Mouse (Mus musculus) heart, postnatal 36 days (tissue): ENCODE results near the gene Erich6. TPM values are rescaled to one million over a fixed set of nuclear protein-coding genes. Genes with fewer than 3 reads are reported as not detected.

ENCODE experiments used
- total RNA-seq, 2 experiments: library from RNA; stranded (reverse); gene quantifications; 2 replicates each; pipeline ENCODE4 v1.2.3; 2021

The Erich6 gene
- total RNA-seq, 2 experiments from 2014 or later = not detected

Other genes starting within 250 kb of the Erich6 start
- 10 to 100 TPM; 23.8 to 25.6 TPM for gene Tsc22d2, start 222.5 kb downstream of the Erich6 start, total RNA-seq
- gene Eif2a, start 111.4 kb downstream of the Erich6 start, total RNA-seq = 10 to 100 TPM; 40.5 to 42.5 TPM
- gene Serp1, start 111.3 kb downstream of the Erich6 start, total RNA-seq = 10 to 100 TPM; 11.9 to 13.5 TPM
- gene Selenot, start 60.6 kb downstream of the Erich6 start, total RNA-seq = 100 to 1,000 TPM; 122 to 126 TPM
- 10 to 100 TPM in 1 of 2 experiments, 1 to 10 TPM in 1; 7.5 to 12.5 TPM for gene Siah2, start 55.2 kb upstream of the Erich6 start, total RNA-seq
- under 1 TPM in 1 of 2 experiments, not detected in 1; 0.22 TPM for gene Mindy4b-ps, start 185.1 kb upstream of the Erich6 start, total RNA-seq
- gene Clrn1, start 248.1 kb upstream of the Erich6 start, total RNA-seq = not detected